Mouse (Mus musculus): ENCODE measurements around the gene Gclc.

The Gclc gene

DNA sequence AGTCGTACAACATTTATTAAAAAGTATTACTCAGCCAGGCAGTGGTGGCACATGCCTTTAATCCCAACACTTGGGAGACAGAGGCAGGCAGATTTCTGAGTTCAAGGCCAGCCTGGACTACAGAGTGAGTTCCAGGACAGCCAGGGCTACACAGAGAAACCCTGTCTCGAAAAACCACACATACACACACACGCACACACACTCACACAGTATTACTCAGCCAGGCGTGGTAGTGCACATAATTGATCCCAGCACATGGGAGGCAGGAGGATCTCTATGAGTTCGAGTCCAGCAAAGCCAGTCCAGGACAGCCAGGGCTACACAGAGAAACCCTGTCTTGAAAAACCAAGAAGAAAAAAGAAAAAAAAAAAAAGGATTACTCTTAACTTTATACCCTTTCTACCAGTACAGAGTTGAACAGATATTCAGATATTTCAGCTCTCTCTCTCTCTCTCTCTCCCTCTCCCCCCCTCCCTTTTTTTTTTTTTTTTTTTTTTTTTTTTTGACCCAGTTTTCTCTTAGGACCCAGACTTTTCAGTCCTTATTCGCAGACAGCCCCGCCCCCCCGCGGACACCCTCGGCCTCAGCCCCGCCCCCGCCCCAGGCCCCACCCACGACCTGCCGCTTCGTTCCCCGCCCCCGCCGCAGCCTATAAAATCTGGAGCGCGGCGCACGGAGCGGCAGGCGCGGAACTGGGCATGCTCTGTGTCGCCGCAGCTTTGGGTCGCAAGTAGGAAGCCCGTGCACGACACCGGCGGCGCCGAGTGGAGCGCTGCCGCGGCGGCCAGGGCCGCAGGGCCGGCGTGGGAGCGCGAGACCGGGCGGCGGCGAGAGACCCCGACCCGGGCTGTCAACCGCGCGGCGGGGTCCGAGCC, at the start of gene Gclc:
Gene Gclc, plus strand, starts transcription at position 683 of the 875 bp plus-strand sequence.
- DNase-seq (ENCODE audit: low read depth): peak; percentile 68

DNA sequence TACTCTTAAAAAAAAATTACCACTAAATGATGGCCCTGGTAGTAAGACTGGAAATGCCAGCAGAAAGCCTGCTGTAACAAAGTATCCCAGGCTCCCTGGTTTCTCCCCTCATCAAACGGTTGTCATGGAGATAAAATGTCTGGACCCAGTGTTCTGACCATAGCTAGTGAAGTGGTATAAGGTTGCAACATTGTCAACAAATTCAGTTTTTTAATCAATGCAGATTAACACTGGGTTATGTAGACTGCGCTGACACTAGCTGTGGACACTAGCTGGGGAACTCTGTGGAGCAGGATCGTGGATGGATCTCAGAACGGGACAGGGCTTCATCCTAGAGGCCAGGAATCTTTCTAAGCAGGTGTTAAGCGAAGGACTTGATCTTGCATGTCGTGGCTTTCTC, 47.8 kb upstream of the Gclc start:
- DNase-seq (ENCODE audit: low read depth): no peak

DNA sequence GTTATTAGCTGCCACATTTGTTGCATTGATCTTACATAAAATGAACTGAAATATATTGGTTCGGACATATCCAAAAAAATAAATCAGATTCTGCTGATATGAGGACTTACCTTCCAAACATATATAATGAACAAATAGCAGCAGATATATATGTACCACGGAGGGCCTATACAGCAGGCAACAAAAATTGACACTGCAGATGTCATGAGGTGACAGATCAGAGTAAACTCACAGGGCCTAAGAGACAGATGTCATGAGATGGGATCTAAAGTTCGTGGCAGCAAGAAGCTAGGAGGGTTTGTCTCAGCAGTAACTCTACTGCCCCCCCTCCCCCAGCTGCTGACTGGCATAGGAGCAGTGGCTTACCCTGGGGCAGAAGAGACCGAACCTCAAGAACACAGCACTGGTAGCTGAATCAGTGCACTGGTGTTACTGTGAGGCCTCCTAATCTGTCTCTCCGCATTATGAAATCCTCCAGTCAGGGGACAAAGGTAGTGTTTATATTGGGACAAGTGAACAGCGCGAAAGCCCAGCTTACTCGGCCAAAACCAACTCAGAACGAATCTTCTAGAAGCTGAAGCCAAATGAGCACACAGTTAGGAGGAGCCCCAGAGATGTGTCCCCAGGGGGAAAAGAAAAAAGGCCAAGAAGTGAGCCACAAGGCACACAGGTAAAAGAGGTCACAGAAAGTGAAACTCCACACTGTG, 46.7 kb upstream of the Gclc start:
- no peak for DNase-seq (ENCODE audit: low read depth)

DNA sequence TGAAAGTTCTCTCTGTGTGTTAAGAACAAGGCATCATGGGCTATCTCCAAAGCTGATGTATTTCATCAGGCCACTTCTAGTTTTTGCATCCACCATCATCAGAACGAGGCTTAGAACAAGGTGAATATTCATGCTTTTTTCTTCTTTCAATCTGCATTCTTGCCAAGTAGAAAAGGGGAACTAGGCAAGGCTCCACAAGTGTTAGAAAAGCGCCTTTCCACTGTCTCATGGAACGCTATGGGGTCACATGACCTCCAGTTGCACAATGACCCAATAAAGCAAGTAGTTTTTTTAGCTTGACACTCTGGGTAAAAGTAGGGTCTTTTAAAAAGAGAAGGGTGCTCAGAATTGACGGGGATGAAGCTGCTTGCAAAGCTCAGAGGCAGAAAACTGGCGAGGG, 45.4 kb upstream of the Gclc start:
- DNase-seq (ENCODE audit: low read depth): no peak

DNA sequence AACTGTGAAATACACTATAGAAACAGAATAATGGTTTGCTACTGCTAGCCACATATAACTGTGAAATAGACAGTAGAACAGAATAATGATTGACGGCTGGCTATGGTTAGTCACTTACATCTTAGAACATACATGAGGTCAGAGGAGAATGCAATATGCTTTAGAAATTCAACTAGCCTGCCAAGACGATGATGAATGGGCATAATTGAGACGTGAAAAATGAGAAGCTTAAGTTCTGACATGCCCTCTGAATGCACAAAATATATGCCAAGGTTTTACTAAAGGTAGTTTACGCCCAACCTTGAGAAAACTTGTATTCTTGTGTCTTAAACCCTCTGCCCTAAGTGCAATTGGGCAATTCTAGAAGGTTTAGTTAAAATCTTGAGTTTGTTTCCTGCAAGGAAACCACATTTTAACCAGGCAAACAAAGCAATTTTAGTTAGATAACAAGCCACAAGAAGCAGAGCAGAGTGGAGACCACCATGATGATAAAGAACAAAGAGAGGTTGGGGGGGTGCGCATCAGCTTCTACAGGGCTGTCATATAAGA, 43.2 kb upstream of the Gclc start:
- no peak for DNase-seq (ENCODE audit: low read depth)

DNA sequence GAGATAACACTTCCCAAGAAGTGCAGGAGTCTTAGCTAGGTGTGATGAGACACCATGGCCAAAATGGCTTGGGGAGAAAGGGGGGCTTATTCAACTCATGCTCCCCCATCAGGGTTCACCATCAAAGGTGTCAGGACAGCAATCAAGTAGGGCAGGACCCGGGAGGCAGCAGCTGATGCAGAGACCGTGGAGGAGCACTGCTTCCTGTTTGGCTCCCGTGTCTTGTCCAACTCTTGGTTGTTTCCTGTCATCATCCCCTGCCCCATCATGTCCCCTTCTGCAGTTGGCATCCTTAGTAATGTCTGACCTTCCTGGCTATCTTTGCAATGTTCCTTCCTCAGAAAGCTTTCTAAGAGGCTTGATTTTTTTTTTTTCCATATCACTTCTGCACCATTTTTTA, 41.5 kb upstream of the Gclc start:
- DNase-seq (ENCODE audit: low read depth): no peak

DNA sequence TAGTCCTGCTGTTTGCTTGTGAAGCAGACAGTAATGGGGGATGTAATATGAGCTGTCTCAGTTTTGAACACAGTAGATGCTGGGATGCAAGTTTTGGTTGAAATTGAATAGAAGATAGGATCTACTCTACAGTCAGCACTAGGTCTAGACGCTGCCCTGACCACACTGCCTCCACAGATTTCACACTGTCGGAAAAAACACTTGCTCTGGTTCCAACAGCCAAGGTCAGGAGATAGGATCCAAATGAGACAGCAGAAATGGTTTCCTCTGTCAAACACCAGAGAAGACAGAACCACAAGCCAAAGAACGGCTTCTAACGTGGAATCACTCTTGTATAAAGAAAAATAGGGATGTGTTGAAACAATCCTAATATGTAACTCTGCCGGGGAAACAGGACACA, 41.0 kb upstream of the Gclc start:
- DNase-seq (ENCODE audit: low read depth): no peak

DNA sequence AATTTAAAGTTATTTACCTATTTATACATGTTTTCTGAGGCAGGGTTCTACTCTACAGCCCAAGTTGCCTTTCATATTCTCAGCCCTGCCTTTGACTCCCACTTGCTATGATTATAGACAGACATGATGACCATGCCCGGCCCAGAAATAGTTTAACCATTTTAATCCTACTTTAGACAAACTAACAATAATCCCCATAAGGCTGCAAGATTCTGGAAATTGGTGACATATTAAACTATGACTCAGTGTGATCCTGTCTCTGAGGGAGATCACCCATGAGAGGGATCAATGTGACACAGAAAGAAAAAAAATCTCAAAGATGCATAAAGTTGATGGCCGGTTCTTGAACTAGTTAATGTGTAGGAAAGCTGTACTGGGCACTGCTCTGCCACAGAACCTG, 39.1 kb upstream of the Gclc start:
- no peak for DNase-seq (ENCODE audit: low read depth)

DNA sequence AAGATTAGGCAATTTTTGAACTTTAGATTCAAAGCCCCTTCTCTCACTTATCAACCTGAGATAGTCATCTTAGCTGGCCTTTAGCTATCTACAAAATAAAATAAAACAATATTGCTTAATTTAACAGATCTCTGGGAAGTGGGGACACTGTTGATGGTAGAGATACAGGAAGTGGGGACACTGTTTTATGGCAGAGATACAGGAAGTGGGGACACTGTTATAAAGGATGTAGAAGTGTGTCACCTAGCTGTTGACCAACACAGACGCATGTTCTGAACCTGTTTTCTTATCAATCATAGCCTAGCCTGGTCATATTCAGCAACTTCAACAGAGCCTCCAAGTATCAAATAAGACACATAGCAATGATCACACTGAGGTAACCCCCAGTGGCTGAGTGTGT, 38.3 kb upstream of the Gclc start:
- no peak for DNase-seq (ENCODE audit: low read depth)

DNA sequence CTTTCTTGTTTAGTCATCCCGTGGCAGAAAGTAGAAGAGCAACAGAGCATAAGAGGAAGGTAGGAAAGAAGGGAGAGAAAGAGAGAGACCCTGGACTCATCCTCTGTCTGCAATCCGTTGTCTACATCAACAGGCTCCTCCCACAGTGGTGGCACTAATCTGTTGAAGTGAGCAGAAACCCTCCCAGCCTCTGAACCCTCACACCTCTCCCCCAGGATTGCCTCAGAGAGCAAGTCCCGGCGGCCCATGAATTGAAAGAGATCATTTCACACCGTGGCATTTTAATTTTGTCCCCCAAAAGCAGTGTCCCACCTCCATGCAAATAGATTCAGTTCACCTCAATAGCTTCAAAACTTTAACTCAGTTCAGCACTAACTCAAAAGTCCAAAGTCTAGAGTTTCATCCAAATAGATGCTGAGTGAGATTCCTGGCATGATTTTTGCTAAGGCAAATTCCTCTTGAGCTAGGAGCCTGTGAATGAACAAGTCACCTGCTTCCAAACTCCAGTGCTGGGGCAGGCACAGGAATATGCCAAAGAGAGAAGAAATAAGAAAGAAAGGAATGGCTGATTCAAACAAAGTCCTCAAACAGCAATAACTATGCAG, 36.4 kb upstream of the Gclc start:
- no peak for DNase-seq (ENCODE audit: low read depth)

DNA sequence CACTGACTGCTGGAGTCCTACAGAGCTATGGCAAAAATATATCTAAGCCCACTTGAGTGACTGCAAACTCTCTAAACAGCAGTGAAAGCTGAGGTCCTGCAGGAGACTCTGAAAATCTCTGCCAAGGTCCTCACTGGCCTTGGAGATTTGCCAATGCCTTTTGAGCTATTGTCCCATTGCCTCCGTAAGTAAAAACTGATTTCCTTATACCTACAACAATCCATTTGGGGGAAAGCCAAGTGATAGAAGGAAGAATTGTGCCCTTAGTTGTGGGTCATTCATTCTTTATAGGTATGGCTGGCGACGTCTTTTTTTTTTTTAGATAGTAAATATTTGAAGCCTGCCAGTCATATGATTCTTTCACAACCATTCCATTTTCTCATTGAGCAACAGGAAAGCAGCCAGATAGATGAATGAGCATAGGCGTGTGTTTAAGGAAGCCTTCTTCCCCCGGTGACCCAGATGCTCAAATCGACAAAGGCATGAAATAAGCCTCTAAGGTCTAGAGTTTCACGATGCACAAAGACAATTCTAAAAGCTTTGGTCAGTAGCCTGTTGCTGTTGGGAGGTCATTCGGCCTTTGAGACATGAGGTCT, 35.4 kb upstream of the Gclc start:
- no peak for DNase-seq (ENCODE audit: low read depth)

DNA sequence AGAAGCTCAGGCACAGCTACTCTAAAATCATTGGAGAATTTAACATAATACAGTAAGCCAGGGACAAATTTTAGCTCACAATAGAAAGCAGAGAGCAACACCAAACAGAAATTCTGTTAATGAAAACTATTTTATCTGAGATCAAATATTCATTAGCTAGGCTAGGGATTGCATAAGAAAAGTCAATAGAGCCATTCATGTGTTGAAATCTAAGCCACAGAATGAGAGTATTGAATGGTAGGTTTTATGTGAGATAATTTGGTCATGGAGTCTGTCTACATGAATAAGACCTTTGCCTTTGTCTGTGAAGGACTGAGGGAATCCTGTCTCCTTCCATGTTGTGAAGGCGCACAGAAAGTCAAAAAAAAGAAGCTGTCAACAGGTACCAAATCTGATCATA, 34.7 kb upstream of the Gclc start:
- DNase-seq (ENCODE audit: low read depth): no peak

DNA sequence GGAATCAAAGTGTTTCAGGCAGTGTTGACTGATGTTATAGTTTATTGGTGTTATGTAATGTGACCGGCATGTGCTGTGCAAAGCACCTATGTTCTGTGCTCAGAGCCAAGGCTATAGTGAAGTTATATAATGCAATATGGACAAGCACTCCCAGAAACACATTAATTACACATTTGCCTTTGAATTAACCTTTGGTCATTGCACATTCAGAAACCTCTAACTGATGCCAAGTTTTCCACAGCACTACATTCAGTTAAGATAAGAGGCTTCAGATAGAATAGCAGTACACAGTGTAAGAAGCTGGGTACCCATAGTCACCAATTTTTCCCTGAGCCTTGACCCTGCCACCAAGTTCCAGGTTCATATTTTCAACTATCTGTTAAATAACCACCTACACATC, 32.0 kb upstream of the Gclc start:
- DNase-seq (ENCODE audit: low read depth): no peak

DNA sequence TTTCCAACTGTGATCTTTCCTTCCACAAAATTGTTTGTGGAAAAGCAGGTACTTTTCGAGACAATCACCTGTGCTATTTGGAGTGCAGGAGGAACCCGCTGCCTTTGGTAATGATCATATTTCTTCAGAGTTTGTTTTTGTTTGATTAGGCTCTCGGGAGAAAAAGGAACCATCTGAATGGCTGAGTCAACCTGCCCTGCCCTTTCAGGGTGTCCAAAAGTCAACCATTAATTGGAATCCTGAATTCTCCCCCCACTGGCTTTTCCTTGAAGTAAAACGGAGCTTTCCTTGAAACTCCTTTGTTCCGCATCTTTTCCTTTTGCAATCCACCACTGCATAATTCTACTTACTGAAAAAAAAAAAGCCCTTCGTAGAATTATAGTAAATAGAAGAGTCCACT, 30.1 kb upstream of the Gclc start:
- no peak for DNase-seq (ENCODE audit: low read depth)

DNA sequence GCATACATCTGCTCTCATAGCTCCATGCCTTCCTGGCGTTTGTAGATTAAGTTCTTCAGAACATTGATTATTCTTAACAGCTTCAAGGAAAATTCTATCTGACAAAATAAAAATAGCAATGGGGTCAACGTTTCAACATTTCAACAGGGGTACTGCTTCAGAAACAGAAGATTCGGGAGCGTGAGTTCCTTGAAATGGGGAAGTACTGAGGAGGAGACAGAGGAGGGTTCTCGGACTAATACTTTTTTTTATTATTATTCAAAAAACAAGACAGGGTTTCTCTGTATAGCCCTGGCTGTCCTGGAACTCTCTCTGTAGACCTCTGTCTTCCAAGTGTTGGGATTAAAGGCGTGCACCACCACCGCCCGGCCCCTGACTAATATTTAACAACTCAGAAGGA, 28.9 kb upstream of the Gclc start:
- no peak for DNase-seq (ENCODE audit: low read depth)

DNA sequence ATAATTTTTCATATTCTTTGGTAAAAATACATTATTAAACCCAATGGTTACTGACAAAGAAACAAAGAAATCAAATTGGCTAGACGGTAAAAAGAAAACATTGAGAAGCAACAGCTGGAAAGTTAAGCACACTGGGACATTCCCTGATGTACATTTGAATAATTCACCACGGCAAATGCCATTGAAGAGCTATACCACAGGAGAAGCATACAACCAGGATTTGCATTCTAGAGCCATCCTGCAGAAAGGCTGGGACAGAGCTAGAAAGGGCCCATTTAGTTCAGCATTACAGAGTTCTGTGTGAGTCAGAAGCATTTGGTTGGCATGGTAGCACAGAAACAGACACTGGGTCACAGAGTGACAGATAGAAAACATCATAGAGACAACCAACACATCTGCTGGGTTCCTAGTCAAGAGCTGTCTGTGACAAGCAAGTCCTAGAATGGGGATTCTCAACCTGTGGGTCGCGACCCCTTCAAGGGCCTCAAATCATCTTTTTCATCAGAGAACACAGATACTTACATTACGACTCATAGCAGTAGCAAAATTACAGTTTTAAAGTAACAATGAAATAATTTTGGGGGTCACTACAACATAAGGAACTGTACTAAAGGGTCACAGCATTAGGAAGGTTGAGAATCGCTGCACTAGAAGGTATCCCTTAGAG, 28.2 kb upstream of the Gclc start:
- no peak for DNase-seq (ENCODE audit: low read depth)

DNA sequence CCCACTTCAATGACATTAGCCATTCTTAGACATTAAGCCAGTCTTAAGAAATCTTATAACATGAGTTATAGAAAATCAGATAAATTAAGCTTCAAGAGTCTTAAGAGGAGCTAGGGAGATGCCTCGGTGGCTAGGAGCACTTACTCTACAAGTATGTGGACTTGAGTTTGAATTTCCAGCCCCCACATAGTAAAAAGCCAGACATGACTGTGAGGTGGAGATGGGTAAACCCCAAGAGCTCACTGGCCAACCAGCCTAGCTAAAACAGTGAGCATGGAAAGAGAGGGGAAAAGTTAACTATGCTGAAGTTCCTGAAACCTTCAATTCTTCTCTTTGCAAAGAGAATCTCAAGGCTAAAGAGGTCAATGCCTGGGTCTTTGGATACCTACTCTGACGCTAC, 27.3 kb upstream of the Gclc start:
- no peak for DNase-seq (ENCODE audit: low read depth)

DNA sequence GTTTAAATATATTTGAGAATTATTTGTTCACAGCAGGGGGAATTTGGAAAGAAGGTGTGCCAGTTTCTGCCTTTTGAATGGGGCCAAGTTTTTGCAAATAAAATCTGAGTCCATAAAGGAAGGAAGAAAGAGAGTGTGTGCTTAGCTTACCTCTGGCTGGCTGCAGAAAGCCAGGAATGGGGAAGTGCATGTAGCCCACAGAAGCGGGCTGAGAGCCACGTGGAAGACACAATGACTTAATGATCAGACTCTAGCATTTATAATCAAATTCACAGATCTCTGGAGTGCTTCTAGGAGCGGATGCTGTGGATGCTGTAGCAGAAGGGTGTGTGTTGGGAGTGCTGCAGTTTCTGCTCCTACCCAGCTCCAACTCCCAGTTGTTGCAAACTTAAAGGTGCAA, 22.3 kb upstream of the Gclc start:
- no peak for DNase-seq (ENCODE audit: low read depth)

DNA sequence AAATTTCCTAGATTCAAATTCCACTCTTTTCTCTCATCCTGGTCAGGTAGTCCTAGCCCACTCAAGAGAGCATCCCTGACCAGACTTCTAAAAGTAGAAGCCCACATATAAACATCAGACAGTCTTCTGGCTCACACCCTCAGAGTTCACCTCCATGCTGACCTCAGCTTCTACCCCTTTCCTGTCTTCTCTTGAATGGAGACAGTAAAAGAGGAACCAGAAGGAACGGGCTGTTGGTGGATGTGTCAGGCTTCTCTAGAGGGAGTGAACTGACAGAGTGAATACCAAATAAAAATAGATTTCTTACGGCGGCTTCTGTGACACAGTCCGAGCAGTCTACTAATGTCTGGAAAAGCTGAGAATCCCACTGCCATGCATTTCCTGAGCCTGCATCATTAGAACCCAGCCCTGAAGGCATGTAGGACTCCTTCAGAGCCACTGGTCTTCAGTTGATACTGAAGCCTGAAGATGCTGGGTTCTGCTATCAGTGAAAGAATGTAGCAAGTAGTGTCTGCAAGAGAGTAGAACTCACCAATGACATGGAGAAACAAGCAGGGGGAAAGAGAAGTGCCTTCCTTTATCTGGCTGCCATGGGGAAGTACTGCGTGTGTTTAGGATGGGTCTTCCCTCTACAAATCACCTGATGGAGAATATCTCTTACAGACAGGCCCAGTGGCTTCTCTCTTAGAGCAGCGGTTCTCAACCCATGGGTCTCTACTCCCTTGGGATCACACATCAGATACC, 16.9 kb upstream of the Gclc start:
- no peak for DNase-seq (ENCODE audit: low read depth)

DNA sequence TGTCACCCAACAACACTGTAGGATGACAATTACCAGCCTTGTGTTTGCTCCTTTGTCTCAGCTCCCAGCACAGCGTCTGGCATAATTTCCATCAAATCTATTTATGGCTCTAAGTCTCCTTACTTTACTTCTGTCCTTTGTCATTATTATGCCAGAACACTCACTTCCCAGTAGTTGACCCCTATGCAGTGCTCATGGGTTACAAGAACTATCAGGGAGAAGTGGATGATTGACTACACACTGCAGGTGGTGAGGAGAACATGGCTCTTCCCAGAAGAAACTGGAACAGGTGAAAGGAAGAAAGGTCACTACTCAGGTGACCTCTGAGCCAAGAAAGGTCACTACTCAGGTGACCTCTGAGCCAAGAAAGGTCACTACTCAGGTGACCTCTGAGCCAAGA, 12.9 kb upstream of the Gclc start:
- no peak for DNase-seq (ENCODE audit: low read depth)

DNA sequence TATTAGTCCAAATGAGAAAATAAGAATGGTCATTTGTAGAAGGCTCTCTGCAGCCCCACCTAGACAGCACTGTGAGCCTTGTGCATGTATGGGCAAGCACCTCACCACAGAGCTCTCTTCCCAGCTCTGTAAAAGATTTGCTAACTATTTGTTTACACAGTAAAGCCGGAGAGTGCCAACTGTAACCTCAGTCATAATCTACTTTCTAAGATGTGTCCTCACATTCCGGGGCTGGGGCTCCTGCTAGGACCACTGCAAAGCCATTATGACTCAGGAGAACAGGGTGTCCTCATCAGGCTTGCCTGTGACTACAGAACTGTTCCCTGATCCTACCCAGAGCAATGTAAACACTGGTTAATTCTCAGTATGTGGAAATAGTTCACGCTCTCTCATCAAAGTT, 9.5 kb upstream of the Gclc start:
- DNase-seq (ENCODE audit: low read depth): no peak

Data from c-Kit-positive CD71-positive TER-119-negative erythroid progenitor cells, embryonic 14.5 days (primary cell).